Comparison of ENCODE assay signal across 7 mouse cellular contexts in the genomic region with DNA sequence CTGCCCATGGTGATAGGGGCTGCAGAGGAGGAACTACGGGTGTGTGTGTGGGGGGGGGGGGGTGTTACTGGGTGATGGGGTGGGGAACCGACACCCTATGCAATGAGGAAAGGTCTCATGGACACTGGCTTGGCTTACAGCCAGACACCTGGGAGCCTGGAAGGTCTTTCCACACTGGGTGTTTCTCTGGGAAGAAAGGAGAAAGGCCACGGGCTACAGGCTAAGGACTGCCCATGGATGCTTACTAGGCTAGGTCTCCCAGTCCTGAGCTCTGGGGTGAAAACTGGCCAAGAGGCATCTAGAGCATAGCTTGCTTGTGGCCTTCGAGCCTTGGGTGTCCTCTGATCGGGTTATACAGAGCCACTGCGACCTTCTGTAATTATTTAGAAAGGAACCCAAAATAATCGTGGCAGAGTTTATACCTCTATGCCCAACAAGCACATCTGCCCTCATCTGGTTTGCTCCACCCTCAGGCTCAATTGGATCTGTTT. TPM values are rescaled to one million over a fixed set of nuclear protein-coding genes. Genes with fewer than 3 reads are reported as not detected.
DNase-seq lines count a peak whose midpoint lies in the region; ATAC-seq and TF ChIP-seq lines count a peak whose summit lies in the region.

TSS of gene Ggta1 (minus strand) at position 441 of the 491 bp plus-strand sequence.

- no peak for DNase-seq in thymus, postnatal 0 days (ENCODE audit: low spot score)
- no peak for DNase-seq in thymus, postnatal 14 days
- DNase-seq in heart, postnatal 10 days: no peak
- no peak for DNase-seq in liver, embryonic 13.5 days
- peak; percentile 24 for DNase-seq in retina, postnatal 1 day
- DNase-seq in spleen, postnatal 36 days (ENCODE audit: low spot score in 2 of 2): no peak

- intact Hi-C loops in heart, postnatal 10 days (cut with DNase I): no loop called here

- ATAC-seq in liver, embryonic 13.5 days (ENCODE audit: low read depth): no peak

- 12% methylated on average over 7 of the region's 7 CpGs for WGBS in liver, embryonic 13.5 days (ENCODE audit: insufficient replicate concordance)

- peak within 1 kb of the TSS; percentile 59; the same call in 1 of the 2 replicates for H3K27ac ChIP-seq in cortical plate, adult 2 months (ENCODE audit: insufficient read depth, low read length)
- H3K27ac ChIP-seq in liver, embryonic 13.5 days: peak within 1 kb of the TSS; percentile 76

- H3K4me2 ChIP-seq in liver, embryonic 13.5 days: peak within 1 kb of the TSS; percentile 96

- H3K27me3 ChIP-seq in liver, embryonic 13.5 days: no peaks in the 10 kb centered on the region

- no peaks in the 10 kb centered on the region for H3K9me3 ChIP-seq in liver, embryonic 13.5 days (replicated peaks)

- TF ChIP-seq POLR2A in cortical plate, adult 2 months (IDR thresholded peaks at IDR 0.05; ENCODE audit: extremely low read depth, insufficient read depth, low read length): no peak

- TF ChIP-seq CTCF in cortical plate, adult 2 months (IDR thresholded peaks at IDR 0.05; ENCODE audit: extremely low read depth, insufficient read depth, low read length): no peak

- peak within 1 kb of the TSS; percentile 79 for H3K9ac ChIP-seq in liver, embryonic 13.5 days

- H3K4me3 ChIP-seq in cortical plate, adult 2 months (ENCODE audit: insufficient read depth, low read length): peak within 1 kb of the TSS; percentile 48
- H3K4me3 ChIP-seq in liver, embryonic 13.5 days (replicated peaks): peak within 1 kb of the TSS; percentile 71

- 0 out of 2 replicates have a peak, but pooled peaks cover 1% of the 10 kb centered on the region for H3K4me1 ChIP-seq in cortical plate, adult 2 months (ENCODE audit: control insufficient read depth, insufficient read depth, low read length)
- peaks cover 65% of the 10 kb centered on the region for H3K4me1 ChIP-seq in liver, embryonic 13.5 days (replicated peaks)

- peaks cover 4% of the 10 kb centered on the region for H3K36me3 ChIP-seq in liver, embryonic 13.5 days

RNA-seq across cellular contexts. Expression of gene Ggta1, which starts in this region (rescaled TPM):
- 26.2 and 27.3 TPM in 2 replicates for polyA plus RNA-seq in thymus, postnatal 0 days (2015; fragmentation: Nextera tagmentation; extraction: Ambion mirVana)
- 3.4 and 3.7 TPM in 2 replicates for polyA plus RNA-seq in cortical plate, adult 2 months (2012; rRNA removed)
- 10 to 100 TPM; 19.9 to 28.8 TPM for total RNA-seq in heart, postnatal 10 days (2021)
- polyA plus RNA-seq in liver, embryonic 13.5 days (2015; fragmentation: Nextera tagmentation; extraction: Ambion mirVana): 7.8 and 9.4 TPM in 2 replicates
